Mouse (Mus musculus) lung, postnatal 36 days (tissue): ENCODE results near the gene Gkn3.

Experiments used
- DNase-seq: peaks from one replicate; pipeline ENCODE4 v3.0.0; 2022; ENCODE audit warnings: mixed read lengths

Gene Gkn3

GRCm38 (mm10) chr6:87388877-87389276 is at the start of gene Gkn3:
TSS of gene Gkn3 (minus strand) at chr6:87388935.
- DNase-seq = peak; percentile 50

- no peak for DNase-seq
These were observed 48.0 kb upstream of the Gkn3 start for GRCm38 (mm10) chr6:87436745-87437144.

GRCm38 (mm10) chr6:87435791-87436190 is 47.1 kb upstream of the Gkn3 start:
- DNase-seq = no peak

GRCm38 (mm10) chr6:87428487-87429044 is 39.8 kb upstream of the Gkn3 start, which contains the start of gene Bmp10:
TSS of gene Bmp10 (plus strand) at chr6:87428994.
- no peak for DNase-seq

GRCm38 (mm10) chr6:87427616-87428015 is 38.9 kb upstream of the Gkn3 start:
- DNase-seq = no peak

- no peak for DNase-seq
These were observed 38.2 kb upstream of the Gkn3 start for GRCm38 (mm10) chr6:87426954-87427353.

- DNase-seq = peak; percentile 33
These were observed 35.5 kb upstream of the Gkn3 start for GRCm38 (mm10) chr6:87424037-87424816.

- DNase-seq = peak; percentile 24
These were observed 33.6 kb upstream of the Gkn3 start for GRCm38 (mm10) chr6:87422304-87422703.

- no peak for DNase-seq
These were observed 23.3 kb upstream of the Gkn3 start for GRCm38 (mm10) chr6:87412011-87412410.

- DNase-seq = no peak
These were observed 12.7 kb upstream of the Gkn3 start for GRCm38 (mm10) chr6:87401456-87401855.

GRCm38 (mm10) chr6:87399886-87400566 is 11.3 kb upstream of the Gkn3 start:
- DNase-seq = no peak

- peak; percentile 87 for DNase-seq
These were observed 10.4 kb upstream of the Gkn3 start for GRCm38 (mm10) chr6:87399137-87399536.

- no peak for DNase-seq
These were observed 6.0 kb upstream of the Gkn3 start for GRCm38 (mm10) chr6:87394783-87395182.

- DNase-seq = peak; percentile 51
These were observed 4.9 kb upstream of the Gkn3 start for GRCm38 (mm10) chr6:87393466-87394205.

- DNase-seq = no peak
These were observed 787 bp upstream of the Gkn3 start for GRCm38 (mm10) chr6:87389455-87389989.

- DNase-seq = no peak
These were observed 2.1 kb downstream of the Gkn3 start for GRCm38 (mm10) chr6:87386681-87387080.

- DNase-seq = peak; percentile 85
These were observed 2.5 kb downstream of the Gkn3 start for GRCm38 (mm10) chr6:87386203-87386602.

GRCm38 (mm10) chr6:87384761-87385160 is 4.0 kb downstream of the Gkn3 start:
- no peak for DNase-seq

GRCm38 (mm10) chr6:87383926-87384691 is 4.6 kb downstream of the Gkn3 start:
- peak; percentile 61 for DNase-seq

GRCm38 (mm10) chr6:87373057-87373456 is 15.7 kb downstream of the Gkn3 start, which contains the start of gene Gkn2:
TSS of gene Gkn2 (plus strand) at chr6:87373357.
- DNase-seq = no peak

- DNase-seq = no peak
These were observed 19.5 kb downstream of the Gkn3 start for GRCm38 (mm10) chr6:87369223-87369622.

- DNase-seq = peak; percentile 18
These were observed 34.3 kb downstream of the Gkn3 start for GRCm38 (mm10) chr6:87354441-87354840.
